8 mouse cellular contexts compared by ENCODE assay signal in genomic region chr2:37704141-37704760, GRCm38 (mm10). TPM values are rescaled to one million over a fixed set of nuclear protein-coding genes. Genes with fewer than 3 reads are reported as not detected.
DNase-seq lines count a peak whose midpoint lies in the region; ATAC-seq and TF ChIP-seq lines count a peak whose summit lies in the region.

No protein-coding gene starts in this region.

- no peaks in the 10 kb centered on the region for H3K27me3 ChIP-seq in heart, embryonic 13.5 days (replicated peaks)
- peaks cover 18% of the 10 kb centered on the region for H3K27me3 ChIP-seq in limb, embryonic 10.5 days (ENCODE audit: low read depth, poor library complexity, severe bottlenecking)
- no peaks in the 10 kb centered on the region for H3K27me3 ChIP-seq in small intestine, adult 2 months (ENCODE audit: control insufficient read depth, insufficient read depth, low read length)

- WGBS in heart, embryonic 13.5 days, result 21% methylated on average over 4 of the region's 4 CpGs
- 21% methylated on average over 4 of the region's 4 CpGs for WGBS in limb, embryonic 10.5 days
- WGBS in small intestine, adult 2 months, result 14% methylated on average over 4 of the region's 4 CpGs

- TF ChIP-seq POLR2A in small intestine, adult 2 months (IDR thresholded peaks at IDR 0.05; ENCODE audit: low read depth, low read length), result no peak

- no peak for TF ChIP-seq CTCF in small intestine, adult 2 months (IDR thresholded peaks at IDR 0.05; ENCODE audit: extremely low read depth, insufficient read length, insufficient replicate concordance, low read depth, low read length)

- no peak overlapping the region for H3K27ac ChIP-seq in brown adipose tissue, adult 24 weeks (replicated peaks; ENCODE audit: low read depth, low read length)
- peak overlapping the region; percentile 92 for H3K27ac ChIP-seq in heart, embryonic 13.5 days (replicated peaks)
- no peak overlapping the region for H3K27ac ChIP-seq in limb, embryonic 10.5 days
- H3K27ac ChIP-seq in small intestine, adult 2 months (ENCODE audit: insufficient read depth, low read depth, low read length), result peak overlapping the region; percentile 83

- peak overlapping the region; percentile 90 for H3K9ac ChIP-seq in heart, embryonic 13.5 days

- no peaks in the 10 kb centered on the region for H3K4me1 ChIP-seq in brown adipose tissue, adult 24 weeks (ENCODE audit: control insufficient read depth, insufficient read depth, insufficient read length, low read length)
- H3K4me1 ChIP-seq in heart, embryonic 13.5 days, result peaks cover 20% of the 10 kb centered on the region
- peaks cover 21% of the 10 kb centered on the region for H3K4me1 ChIP-seq in limb, embryonic 10.5 days
- H3K4me1 ChIP-seq in small intestine, adult 2 months (ENCODE audit: control insufficient read depth, insufficient read depth, insufficient read length, low read length), result peaks cover 5% of the 10 kb centered on the region; the same call in 1 of the 2 replicates

- no peak for ATAC-seq in heart, embryonic 13.5 days (ENCODE audit: extremely low read depth, insufficient number of reproducible peaks, low FRiP score, low TSS enrichment)

- DNase-seq in kidney, adult 18-20 months, result peak; percentile 21
- no peak for DNase-seq in kidney, postnatal 10 days
- DNase-seq in limb, embryonic 10.5 days (ENCODE audit: low spot score), result no peak
- DNase-seq in layer of hippocampus, adult 8-10 months (ENCODE audit: low spot score in 2 of 2), result no peak
- no peak for DNase-seq in left cerebral cortex, adult 9 months (ENCODE audit: low spot score in 2 of 2)

- no peaks in the 10 kb centered on the region for H3K9me3 ChIP-seq in heart, embryonic 13.5 days
- H3K9me3 ChIP-seq in limb, embryonic 10.5 days (replicated peaks), result no peaks in the 10 kb centered on the region

- no peaks in the 10 kb centered on the region for H3K36me3 ChIP-seq in heart, embryonic 13.5 days
- no peaks in the 10 kb centered on the region for H3K36me3 ChIP-seq in limb, embryonic 10.5 days
- H3K36me3 ChIP-seq in small intestine, adult 2 months (ENCODE audit: control insufficient read depth, insufficient read depth, low read length), result no peaks in the 10 kb centered on the region

- H3K4me2 ChIP-seq in heart, embryonic 13.5 days, result peak overlapping the region; percentile 90

- peak overlapping the region; percentile 88; the same call in 1 of the 2 replicates for H3K4me3 ChIP-seq in brown adipose tissue, adult 24 weeks (ENCODE audit: insufficient read depth, low read depth, low read length)
- peak overlapping the region; percentile 81 for H3K4me3 ChIP-seq in heart, embryonic 13.5 days
- H3K4me3 ChIP-seq in limb, embryonic 10.5 days, result peak overlapping the region; percentile 91
- H3K4me3 ChIP-seq in small intestine, adult 2 months (ENCODE audit: low read depth, low read length), result no peak overlapping the region

RNA-seq across cellular contexts. Expression of gene Strbp, which starts 0.6 kb away (rescaled TPM):
- 8.7 and 8.9 TPM in 2 replicates for polyA plus RNA-seq in brown adipose tissue, adult 24 weeks (2012; ENCODE audit: insufficient read depth, insufficient read length, missing spikeins)
- 20.4 and 22.5 TPM in 2 replicates for polyA plus RNA-seq in heart, embryonic 13.5 days (2015; fragmentation: Nextera tagmentation; extraction: Ambion mirVana)
- 42.3 and 45.5 TPM in 2 replicates for polyA plus RNA-seq in limb, embryonic 10.5 days (2016; fragmentation: Nextera tagmentation; extraction: Ambion mirVana)
- polyA plus RNA-seq in small intestine, adult 2 months (2012; rRNA removed), result 1.2 and 2.7 TPM in 2 replicates
- 100 to 1,000 TPM; 154 to 203 (median 181) TPM for total RNA-seq in layer of hippocampus, adult 8-10 months (2022)

Comparison
In these comparisons a context has a peak if more than half of its experiments do, and no peak if none do; other contexts are left out.
1. H3K27ac ChIP-seq: peak in heart, embryonic 13.5 days (single experiment) and small intestine, adult 2 months (single experiment); none in brown adipose tissue, adult 24 weeks (single experiment) and limb, embryonic 10.5 days (single experiment).